Mouse (Mus musculus): ENCODE results near the gene Pbx1.

GRCm38 (mm10) chr1:168255347-168255908 lies 176.6 kb downstream of the Pbx1 start:
- TF ChIP-seq TAL1 (IDR thresholded peaks at IDR 0.05; ENCODE audit: low read length) (no peak), GATA1 (IDR thresholded peaks at IDR 0.05; ENCODE audit: low read length) (no peak)
